Mouse (Mus musculus) kidney, postnatal 10 days (tissue): Measurements from ENCODE around the gene Gbx2.

Experiments used
- DNase-seq: peaks from one replicate; pipeline ENCODE4 v3.0.0; 2021; ENCODE audit warnings: mixed read lengths

Gbx2 gene

DNA sequence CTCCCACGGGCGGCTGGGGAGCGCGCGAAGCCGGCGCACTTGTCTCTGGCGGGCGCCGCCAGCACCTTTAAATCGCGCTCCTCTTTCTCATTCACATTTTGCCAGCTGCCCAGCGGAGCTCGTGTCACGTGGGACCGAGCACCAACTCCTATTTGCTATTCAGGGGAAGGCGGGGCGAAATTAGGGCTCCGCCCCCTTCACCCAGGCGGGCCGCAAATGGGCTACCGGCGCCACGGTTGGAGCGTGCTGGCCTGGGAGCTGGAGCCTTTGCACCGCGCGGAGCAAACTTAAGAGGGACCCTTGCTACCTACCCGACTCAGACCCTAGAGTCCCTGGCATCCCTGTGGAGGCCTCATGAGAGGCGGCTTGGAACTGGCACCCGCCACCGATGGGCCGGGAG lies at the start of gene Gbx2:
Gbx2 (minus strand) TSS at position 60 of the 400 bp plus-strand sequence.
- peak; percentile 81 for DNase-seq

DNA sequence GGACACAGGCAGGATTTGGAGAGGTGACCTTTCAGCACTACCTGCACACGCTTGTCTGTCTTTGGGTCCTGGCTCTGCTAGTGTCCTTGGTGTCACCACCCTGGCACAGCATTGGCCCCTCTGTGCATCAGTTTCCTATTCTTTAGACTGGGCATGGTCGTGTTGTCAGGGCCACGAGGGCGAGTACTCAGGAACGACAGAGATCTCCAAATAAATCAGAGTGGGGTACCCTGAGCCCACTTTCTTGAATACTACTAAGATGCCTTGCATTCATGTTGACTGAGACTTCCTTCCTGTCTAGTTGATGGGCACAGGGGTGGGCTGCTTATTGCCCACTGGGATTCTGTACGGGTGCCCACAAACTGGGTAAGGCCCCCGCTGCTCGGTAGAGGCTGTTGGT lies 46.3 kb upstream of the Gbx2 start:
- no peak for DNase-seq

DNA sequence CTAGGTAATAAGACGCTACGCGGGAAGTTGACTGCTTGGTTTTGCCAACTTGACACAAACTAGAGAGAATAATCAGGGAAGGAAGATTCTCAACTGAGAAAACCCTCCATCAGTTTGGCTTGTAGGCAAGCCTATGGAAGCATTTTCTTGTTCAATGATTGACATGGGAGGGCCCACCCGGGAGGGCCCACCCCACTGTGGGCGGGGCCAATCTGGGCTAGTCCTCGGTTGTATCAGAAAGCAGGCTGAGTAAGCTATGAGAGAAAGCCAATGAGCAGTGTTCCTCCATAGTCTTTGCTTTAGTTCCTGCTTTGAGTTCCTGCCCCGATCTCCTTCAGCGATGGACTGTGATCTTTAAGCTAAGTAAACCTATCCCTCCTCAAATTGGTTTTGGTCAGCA lies 45.4 kb upstream of the Gbx2 start:
- DNase-seq, result no peak

DNA sequence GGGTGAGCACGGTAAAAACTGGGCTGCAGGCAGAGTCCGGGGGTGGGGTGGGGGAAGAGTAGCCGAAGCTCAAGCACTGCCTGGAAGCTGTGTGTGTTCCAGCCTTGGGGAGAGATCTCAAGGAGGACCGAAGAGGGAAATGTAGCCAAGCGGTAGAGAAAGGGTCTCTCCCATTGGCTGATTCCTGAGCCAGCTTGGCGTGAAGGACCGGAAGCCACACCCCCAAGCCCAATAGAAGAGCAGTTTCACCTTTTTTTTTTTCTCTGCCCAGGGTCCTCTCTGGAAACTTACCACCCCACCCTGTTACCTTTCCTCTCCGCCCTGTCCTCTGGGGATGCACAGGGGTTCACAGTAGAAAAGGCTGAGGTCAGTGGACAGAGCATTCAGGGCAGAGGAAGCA lies 43.6 kb upstream of the Gbx2 start:
- DNase-seq, result no peak

DNA sequence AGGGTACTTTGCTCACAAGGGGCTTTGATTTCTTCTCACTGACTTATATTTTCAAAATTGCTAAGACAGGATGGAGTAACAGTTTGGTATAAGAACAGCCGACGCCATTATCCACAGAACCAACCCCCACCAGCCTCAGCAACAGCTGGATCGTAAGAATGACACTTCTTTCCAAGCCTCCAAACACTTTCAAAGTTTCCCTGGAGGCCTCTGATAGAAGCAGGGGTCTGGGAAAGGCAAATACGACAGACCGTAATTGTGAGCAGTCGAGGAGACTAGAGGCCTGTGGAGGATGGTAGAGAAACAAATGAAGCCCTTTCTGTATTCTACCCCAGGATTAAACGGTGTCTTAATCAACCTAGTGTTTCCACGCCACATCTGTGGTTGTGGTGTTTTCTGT lies 40.9 kb upstream of the Gbx2 start:
- DNase-seq, result no peak

DNA sequence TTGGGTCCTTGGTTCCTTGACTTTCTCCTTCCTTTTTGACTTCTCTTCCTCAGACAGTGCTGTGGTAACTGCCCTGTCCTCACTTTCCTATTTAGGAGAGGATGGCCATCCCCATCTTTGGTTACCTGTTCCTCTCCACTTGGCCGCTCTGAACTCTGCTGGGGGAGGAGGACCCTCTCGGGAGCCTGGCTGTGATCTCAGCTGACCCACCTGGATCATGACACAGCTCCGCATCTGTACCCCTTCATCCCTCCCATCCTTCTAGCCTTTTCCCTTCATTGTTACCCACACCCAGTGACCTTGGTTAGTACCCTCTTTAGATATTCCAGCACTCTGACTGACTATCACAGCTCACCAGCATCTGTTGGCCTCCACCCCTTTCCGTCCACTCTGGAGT lies 38.7 kb upstream of the Gbx2 start:
- no peak for DNase-seq

DNA sequence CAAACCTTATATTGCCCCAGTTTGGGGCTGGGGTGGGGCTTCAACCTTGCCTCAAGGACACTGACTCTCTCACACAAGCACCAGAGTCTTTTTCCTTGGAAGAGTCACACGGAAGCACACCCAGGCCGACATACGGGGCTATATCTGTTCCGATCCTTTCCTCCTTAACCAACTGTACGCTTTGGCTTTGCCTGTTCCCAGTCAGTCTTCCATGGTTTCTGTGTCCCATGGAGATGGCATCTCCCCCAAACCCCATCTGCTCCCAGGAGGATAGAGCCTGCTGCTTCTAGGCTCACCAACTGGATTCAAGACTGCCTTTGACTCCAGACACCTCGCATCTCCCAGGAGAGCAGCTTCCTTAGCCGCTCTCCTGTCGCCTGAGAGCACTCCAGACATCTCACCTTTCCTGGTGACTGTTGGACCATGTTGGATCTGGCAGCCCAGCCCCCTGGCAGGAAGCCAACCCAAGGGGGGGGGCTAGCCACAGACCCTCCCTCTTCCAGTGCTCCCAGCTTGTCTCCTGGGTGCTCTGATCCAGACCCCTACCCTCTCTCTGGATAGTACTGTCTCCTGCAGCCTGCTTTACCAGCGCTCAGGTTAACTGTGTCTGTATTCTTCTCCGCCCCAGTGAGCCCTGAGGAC lies 38.2 kb upstream of the Gbx2 start:
- DNase-seq, result no peak

DNA sequence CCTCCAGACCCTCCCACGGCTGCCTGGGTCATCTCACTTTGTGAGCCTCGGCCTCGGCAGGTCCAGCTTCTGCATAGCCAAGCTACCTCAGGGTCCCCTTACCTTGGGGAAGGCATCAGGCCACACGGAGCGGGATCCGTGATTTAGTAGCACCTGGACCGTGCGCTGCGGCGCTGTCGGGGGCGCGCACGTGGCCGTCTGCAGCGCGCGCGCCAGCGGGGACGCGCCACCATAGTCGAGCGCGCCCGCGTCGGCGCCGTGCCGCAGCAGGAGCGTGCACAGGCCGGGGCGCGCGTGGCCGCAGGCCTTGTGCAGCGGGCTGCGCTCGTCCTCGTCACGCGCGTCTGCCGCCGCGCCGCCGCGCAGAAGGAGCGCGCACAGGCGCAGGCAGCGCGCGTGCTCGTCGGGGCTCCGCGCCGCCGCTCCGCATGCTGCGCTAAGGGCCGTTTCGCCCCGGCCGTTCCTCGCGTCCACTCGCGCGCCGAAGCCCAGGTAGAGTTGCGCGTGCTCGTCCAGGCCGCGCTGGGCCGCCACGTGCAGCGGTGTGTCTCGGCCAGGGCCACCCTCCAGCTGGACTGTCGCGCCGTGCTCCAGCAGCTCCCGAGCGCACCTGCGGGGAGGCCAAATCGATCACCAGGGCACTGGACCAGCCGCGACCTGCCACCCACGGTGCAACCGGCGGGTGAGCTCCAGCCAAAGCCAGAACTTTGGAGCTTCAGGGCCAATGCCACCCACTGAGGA lies 37.3 kb upstream of the Gbx2 start:
- peak; percentile 21 for DNase-seq

DNA sequence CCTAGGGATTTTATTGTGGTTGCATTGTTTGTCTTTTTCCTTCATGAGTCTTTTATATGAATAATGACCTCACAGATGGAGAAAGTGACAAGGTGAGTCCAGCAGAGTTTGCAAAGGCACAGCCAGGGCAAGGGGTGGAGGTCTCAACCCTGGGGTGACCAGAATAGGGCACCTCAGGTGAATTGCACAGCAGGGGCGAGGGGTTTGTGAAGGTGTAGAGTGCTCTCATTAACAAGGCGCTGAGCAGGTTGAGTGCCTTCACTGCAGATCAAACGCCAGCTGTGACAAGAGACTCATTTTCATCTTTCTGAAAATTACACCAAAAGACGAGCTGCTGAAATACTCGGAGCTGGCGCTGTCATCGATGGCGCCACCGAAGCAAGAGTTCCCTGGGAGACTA lies 36.6 kb upstream of the Gbx2 start:
- no peak for DNase-seq

DNA sequence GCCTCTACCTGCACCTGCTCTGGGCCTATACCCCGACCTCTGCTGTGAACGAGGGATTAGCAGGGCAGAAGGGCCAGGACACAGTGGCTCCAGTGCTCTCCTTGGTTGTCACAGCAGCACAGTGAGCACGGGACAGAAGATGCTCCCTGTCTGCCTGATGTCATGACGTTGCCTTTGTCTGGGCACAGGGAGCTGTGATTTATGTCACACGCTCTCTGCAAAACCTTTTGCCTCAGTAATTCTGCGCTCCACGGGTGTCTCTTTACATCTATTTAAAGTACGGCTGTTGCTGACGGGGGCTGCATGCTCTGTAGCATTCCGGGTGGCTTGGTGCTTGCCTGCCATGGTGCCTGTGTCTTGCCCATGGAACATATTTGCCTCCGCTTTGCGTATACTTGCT lies 33.4 kb upstream of the Gbx2 start:
- DNase-seq, result no peak

DNA sequence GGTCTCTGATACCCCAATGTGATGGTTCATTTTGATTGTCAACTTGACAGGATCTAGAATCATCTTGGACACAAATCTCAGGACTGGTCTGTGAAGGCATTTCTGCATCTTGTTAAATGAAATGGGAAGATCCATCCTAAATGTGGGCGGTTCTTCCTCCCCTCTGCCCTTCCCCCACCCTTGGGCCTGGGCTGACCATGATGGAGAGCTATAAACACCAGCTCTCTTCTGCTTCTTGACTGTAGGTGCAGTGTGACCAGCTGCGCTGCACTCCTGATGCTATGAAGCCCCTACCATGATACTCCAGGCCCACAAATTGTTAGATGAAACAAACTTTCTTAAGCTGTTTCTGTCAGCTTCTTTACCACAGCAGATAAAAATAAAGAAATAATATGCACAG lies 32.3 kb upstream of the Gbx2 start:
- DNase-seq, result no peak

DNA sequence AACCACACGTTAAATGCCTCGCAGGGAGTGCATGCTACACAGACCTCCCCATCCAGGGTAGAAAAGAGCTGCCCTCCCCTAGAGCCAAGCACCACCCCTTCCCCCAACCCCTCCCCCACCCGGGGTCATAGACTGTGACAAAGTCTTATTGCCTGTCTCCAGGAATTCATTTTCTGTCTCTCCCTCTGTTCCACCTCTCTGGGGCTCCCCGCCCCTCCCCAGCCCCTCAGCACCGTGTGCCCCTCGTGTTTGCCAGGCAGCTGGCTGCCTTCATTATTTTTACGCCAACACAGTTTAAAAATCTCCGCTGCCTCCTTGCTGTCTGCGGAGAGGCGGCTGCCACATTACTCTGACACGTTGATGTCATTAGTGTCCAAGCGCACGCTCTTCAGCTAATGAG lies 31.1 kb upstream of the Gbx2 start:
- no peak for DNase-seq

DNA sequence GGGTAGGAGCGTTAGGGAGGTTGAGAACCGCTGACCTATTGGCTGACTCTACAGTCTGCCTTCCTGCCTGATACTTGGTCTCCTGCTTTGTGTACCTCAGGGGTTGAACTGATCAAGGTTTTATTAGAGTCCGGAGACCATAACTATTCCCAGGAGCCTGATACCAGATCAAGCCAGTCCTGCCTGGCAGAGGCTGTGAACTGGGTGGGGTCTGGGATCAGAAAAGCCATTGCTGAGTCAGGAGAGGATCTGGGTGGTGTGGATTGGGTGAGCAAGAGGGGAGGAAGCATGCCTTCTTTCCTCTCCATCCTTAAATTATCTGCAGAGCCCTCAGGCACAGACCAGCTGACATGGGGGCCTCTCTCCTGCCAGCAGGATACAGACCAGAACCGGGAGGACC lies 28.4 kb upstream of the Gbx2 start:
- no peak for DNase-seq

DNA sequence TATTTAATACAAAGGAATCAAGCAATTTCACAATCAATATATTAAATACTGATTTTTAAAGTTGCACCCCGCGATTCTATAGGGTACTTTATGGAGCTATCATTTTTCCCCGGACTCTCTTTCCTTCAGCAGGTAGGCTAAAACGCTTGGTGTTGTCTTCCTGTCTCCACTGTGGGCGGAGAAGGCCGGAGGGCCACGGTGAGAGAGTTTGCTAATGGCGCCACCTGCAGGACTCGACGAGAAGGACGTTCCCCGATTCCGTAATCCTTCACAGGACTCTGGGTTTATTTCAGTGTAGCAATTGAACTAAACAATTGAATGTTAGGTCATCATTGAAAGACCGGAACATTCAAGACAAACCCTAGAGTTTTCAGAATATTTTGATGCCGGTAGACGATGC lies 12.2 kb upstream of the Gbx2 start:
- peak; percentile 90 for DNase-seq

DNA sequence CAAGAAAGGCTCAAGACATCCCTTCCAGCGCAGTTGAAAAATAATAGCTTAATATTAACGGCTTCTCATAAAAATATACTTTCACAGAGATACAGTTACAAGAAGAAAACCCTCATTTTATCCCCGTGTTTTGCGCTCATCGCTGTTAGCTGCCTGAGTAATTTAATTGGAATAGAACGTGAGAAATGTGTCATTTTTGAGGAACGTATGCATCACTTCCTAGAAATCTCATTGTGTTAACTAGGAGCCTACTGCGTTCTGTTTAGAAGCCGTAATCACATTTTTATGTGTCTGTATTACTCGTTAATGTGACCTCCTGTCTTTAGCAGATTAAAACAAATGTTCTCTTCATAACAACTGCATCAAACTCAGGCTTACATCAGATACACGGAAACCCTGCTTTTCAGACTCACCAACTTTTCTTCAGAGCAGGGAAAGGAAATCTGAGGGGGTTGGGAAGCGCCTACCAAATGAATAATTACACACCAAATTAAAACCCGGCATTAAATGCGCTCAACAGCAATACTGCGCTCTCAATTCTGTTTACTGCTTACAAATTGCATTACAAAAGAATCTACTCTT lies 11.5 kb upstream of the Gbx2 start:
- no peak for DNase-seq

DNA sequence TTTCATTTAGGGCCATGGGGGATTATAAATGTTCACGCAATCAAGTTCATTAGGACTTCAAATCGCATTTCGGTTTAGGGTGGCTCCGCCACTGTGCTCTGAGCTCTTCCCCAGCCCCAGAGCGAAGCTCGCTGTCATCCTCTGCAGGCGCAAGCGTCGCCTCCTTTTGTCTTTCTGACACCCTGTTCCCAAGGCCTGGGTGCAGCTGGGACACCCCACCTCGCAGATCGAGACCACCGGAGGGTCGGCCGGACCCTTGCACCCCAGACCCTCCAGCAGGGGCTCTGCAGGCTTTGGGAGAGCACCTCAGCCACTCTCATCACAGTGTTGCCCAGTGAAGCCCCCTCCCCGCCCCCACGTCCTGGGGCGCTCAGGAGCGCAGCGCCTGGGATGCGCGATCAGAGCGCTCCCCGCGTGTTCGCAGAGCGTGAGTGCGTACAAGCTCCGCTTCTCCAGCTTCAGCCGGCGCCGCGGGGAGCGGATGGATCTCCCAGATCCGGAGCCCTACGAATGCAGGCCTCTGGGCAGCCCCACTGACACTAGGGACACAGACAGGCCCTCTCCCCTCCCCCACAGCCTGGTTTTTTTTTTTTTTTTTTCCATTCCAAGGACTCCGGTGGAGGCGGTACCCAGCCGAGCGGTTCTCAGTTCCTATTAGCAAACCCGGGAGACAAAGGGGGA lies 10.9 kb upstream of the Gbx2 start:
- DNase-seq, result peak; percentile 49

DNA sequence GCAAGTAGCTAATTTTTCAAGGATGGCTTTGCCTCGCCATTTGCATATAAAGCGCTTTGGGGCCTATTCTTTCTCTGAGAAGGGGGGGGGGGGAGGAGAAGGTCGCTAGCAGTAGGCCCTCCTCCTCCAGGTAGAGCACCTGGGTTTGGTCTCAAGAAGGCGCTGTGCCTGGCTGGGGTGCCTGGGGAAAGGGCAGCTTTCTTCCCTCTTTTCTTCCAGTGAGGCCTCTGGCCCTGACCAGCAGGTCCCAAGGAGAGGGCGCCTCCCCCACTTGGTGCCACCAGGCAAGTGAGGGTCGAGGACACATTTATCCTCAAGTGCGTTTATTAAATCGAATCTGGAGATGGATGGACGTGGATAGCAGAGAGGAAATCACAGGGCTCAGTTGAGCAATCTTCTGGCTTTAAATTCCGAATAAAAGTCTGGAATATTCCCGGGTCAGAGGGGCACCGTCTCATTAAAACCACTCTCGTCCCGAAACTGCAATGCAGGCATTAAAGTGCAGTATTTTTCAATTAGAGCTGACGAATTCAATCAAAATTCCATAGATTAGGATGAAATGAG lies 10.1 kb upstream of the Gbx2 start:
- DNase-seq, result no peak

DNA sequence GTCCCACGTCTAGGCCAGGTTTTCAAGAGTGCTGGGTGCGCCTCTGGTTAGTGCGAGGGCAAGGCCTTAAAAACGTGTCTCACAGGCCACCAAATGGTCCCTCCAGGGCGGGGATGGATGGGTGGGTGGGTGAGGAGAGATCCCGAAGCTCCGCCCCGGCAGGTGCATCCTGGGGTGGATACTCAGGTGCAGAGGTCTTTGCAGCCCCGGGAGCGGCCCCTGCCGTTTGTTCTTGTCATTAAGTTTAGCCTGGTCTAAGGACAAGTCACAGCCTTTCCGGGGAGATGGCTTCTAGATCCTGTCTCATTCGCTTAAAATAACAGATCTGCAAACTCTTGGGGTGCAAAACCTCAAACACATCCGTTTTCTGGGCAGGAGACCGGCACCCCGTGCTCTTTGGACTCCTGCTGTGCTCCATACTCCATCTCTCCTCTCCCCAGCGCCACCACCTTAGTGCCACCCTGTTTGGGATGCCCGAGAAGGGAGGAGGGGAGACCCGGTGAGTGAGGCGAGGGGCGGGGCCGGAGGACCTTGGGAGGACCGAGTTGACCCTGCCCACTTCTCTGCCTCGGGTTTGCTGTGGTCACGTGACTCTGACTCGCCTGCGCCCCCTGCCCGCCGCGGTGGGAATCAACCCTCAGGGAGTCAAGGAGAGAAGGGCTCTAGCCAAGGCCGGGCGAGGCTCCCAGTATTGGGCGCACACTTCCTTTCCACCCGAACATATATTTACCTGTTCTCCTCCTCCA lies 9.2 kb upstream of the Gbx2 start:
- DNase-seq, result peak; percentile 88

DNA sequence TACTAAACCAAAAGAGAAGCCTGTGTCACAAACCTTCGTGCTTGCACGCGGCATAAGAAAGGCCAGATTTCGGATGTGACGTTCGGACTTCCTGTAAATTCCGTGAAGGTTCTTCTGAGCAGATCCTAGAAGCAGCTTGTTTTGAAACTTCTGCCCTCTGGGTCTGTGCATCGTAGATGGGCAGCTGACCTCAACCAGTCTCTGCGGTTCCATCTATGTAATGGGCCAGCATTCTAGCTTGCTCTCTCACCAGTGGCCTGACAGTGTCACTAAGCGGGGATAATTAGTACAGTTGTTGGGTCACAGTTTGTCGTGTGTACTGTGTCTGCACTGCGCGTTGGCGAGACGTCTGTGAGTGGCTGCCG lies 8.6 kb upstream of the Gbx2 start:
- no peak for DNase-seq

DNA sequence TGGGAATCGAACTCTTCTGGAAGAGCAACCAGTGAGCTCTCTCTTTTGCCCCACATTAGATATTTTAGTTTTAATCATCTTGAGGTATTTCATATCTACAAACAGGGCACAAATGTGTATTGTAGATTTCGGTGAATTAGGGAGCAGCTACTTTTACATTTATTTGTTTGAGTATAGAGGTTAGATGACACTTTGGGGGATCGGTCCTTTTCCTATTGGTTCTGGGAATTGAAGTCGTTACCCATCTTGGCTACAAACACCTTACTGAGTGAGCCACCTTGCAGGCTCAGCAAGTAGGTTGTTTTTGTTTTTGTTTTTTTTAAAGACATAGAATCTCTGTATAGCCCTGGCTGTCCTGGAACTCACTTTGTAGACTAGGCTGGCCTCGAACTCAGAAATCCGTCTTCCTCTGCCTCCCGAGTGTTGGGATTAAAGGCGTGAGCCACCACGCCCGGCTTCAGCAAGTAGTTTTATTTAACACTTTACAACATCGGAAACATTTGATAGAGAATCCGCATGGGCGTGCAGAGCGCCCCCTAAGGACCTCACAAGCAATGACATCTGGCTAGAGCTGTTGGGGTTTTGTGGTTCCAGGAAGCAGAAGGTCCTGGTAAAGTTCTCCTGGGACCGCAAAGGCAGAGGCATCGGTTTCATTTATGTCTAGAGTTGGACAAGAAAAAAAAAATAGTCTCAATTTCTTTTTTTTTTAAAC lies 8.1 kb upstream of the Gbx2 start:
- no peak for DNase-seq

DNA sequence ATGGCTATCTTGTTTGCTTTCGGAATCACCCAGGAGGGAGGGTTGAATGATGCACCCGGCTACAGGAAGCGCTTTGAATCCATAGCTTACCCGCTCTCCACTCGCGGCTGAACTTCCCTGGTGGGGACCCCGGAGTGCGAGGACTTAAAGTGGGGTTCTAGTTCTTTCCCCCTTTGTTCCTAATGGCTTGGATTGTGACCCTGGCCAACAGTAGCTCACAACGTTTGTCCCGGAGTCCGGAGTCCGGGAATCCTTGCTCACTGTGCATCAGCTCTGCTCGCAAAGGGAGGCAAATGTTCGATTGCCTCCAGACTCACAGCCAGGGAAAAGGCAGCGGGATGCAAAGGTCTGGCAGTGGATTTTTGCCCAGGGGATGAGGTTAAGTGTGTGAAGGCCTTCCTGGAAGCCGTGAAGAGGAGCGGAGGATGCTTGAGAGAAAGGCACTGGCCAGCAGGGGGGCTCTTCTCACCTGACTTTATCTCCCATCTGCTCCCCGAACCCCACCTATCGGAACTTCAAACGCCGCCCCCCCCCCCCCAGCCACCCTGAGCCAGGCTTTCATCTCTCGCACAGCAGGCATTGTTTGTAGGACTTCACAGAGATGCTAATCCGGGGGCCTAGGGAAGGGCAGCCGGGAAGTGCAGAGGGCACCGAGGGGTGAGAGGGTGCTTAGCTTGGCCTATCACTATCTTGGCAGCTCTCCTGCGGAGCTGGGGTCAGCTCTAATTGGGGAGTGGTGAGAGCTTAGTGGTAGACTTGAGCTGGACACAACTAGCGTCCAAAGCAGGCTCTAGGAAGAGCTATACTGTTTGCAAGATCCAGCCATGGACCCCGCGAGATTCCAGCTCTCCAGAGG lies 4.7 kb upstream of the Gbx2 start:
- no peak for DNase-seq
